In the genomic region with DNA sequence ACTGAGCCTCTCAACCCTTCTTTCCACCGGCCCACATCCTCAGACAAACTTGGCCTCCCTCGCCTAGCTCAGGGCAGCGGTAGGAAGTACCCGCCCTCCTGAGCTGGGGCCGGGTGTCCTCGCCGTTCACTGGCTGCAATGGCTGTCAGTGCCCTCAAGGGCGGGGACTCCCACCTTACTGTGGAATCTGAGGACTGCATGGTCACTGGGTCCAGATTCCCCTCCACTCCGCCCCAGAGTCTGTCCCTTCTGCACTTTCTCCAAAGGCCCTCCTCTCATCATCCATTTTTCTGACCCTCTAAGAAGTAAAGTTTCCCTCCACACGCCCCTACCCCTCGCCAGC, we compare ENCODE assay signal across 8 mouse cellular contexts. TPM values are rescaled to one million over a fixed set of nuclear protein-coding genes. Genes with fewer than 3 reads are reported as not detected.
A peak's percentile ranks its signal among the peaks of the same experiment; 100 is the strongest.
DNase-seq lines count a peak whose midpoint lies in the region; ATAC-seq lines count a peak whose summit lies in the region.

No protein-coding gene starts in this region.

- peak overlapping the region; percentile 39 to 98 for H3K4me3 ChIP-seq in heart, embryonic 14.5 days (ENCODE audit: control insufficient read depth in 1 of 2, insufficient read depth in 1 of 2, low read depth in 1 of 2, low read length in 2 of 2)
- H3K4me3 ChIP-seq in liver, embryonic 12.5 days, result peak overlapping the region; percentile 92

- H3K27ac ChIP-seq in heart, embryonic 14.5 days (replicated peaks in 1 of 2; ENCODE audit: control insufficient read depth in 1 of 2, insufficient read depth in 1 of 2, low read depth in 2 of 2, low read length in 2 of 2), result peak overlapping the region; percentile 84 to 99
- peak overlapping the region; percentile 97 for H3K27ac ChIP-seq in liver, embryonic 12.5 days

- ATAC-seq in heart, embryonic 14.5 days (ENCODE audit: insufficient number of reproducible peaks, insufficient read depth, low FRiP score, low read depth), result peak; percentile 88
- ATAC-seq in liver, embryonic 12.5 days, result peak; percentile 87

- no peaks in the 10 kb centered on the region for H3K36me3 ChIP-seq in heart, embryonic 14.5 days (ENCODE audit: control insufficient read depth, insufficient read depth, low read length)
- H3K36me3 ChIP-seq in liver, embryonic 12.5 days, result no peaks in the 10 kb centered on the region
- no peaks in the 10 kb centered on the region for H3K36me3 ChIP-seq in splenic B cell, adult 2 months (ENCODE audit: control insufficient read depth, insufficient read depth, low read length, poor library complexity, severe bottlenecking)

- no peaks in the 10 kb centered on the region for H3K9me3 ChIP-seq in heart, embryonic 14.5 days (ENCODE audit: control insufficient read depth, low read length)
- H3K9me3 ChIP-seq in liver, embryonic 12.5 days (replicated peaks), result no peaks in the 10 kb centered on the region

- WGBS in heart, embryonic 14.5 days, result 1% methylated on average over 11 of the region's 11 CpGs
- 2% methylated on average over 11 of the region's 11 CpGs for WGBS in liver, embryonic 12.5 days (ENCODE audit: insufficient replicate concordance)

- H3K4me1 ChIP-seq in heart, embryonic 14.5 days (ENCODE audit: control insufficient read depth in 2 of 2, insufficient read depth in 2 of 2, low read length in 2 of 2), result peaks cover 5 to 42% of the 10 kb centered on the region in 2 experiments
- peaks cover 29% of the 10 kb centered on the region for H3K4me1 ChIP-seq in liver, embryonic 12.5 days

- H3K4me2 ChIP-seq in heart, embryonic 14.5 days (ENCODE audit: low read length), result peak overlapping the region; percentile 87
- peak overlapping the region; percentile 92 for H3K4me2 ChIP-seq in liver, embryonic 12.5 days

- no peaks in the 10 kb centered on the region for H3K27me3 ChIP-seq in heart, embryonic 14.5 days (ENCODE audit: control insufficient read depth, insufficient read depth, low read length)
- H3K27me3 ChIP-seq in liver, embryonic 12.5 days (replicated peaks), result no peaks in the 10 kb centered on the region
- no peaks in the 10 kb centered on the region for H3K27me3 ChIP-seq in splenic B cell, adult 2 months (ENCODE audit: control insufficient read depth, insufficient read depth, low read length, poor library complexity, severe bottlenecking)

- H3K9ac ChIP-seq in heart, embryonic 14.5 days (ENCODE audit: low read length), result peak overlapping the region; percentile 94
- H3K9ac ChIP-seq in liver, embryonic 12.5 days, result peak overlapping the region; percentile 94

- peak; percentile 64 to 66 for DNase-seq in CD8-positive naive resting alpha-beta T cell, adult 2 months (ENCODE audit: low read depth in 2 of 2, low spot score in 2 of 2)
- peak; percentile 69 for DNase-seq in c-Kit-negative CD71-positive TER-119-positive erythroid progenitor cells, embryonic 14.5 days (ENCODE audit: low read depth, low spot score)
- DNase-seq in fibroblast of lung, adult 2 months (ENCODE audit: low read depth), result peak; percentile 76
- peak; percentile 95 for DNase-seq in kidney, postnatal 14 days
- DNase-seq in naive thymus-derived CD4-positive, alpha-beta T cell, adult 2 months (ENCODE audit: low read depth), result peak; percentile 79
- peak; percentile 80 for DNase-seq in splenic B cell, adult 2 months (ENCODE audit: low read depth, low spot score)

RNA-seq across cellular contexts. Expression of gene Nek7, which starts 2.0 kb away (rescaled TPM):
- polyA plus RNA-seq in heart, embryonic 14.5 days (2014; fragmentation: Nextera tagmentation; extraction: Ambion mirVana), result 59.8 and 60.4 TPM in 2 replicates
- 22.2 TPM in 2 replicates for polyA plus RNA-seq in liver, embryonic 12.5 days (2016; fragmentation: Nextera tagmentation; extraction: Ambion mirVana)

Comparison
In these comparisons a context has a peak if more than half of its experiments do, and no peak if none do; other contexts are left out.
1. Peak in every context shown above with its lines: DNase-seq, ATAC-seq, H3K4me3 ChIP-seq and H3K27ac ChIP-seq.